Mouse (Mus musculus) MEL (cell line): Measurements from ENCODE around the gene Myrfl. TPM values are rescaled to one million over a fixed set of nuclear protein-coding genes. Genes with fewer than 3 reads are reported as not detected.

ENCODE experiments used
- DNase-seq: peaks from one replicate; pipeline ENCODE4 v3.0.0; 2011; ENCODE audit warnings: low read depth, low spot score
- H3K27ac ChIP-seq: 2 replicates; pipeline ENCODE4 v1.5.1; 2012; ENCODE audit warnings: low read depth, mild to moderate bottlenecking, control low read depth, low read length, moderate library complexity; ENCODE audit not compliant: control insufficient read depth
- H3K27me3 ChIP-seq, 2 experiments: fragments of 150-350 bp in 1 of 2; sonication (generic) in 1 of 2; 2 replicates each; pipeline ENCODE4 v1.6.1; 2012; ENCODE audit warnings: low read length in 2 of 2, mild to moderate bottlenecking in 2 of 2, improper control_type of control experiment in 1 of 2, moderate library complexity in 1 of 2; ENCODE audit not compliant: insufficient read depth in 2 of 2, control insufficient read depth in 1 of 2
- H3K36me3 ChIP-seq, 2 experiments: 2 replicates each; pipeline ENCODE4 v1.6.1; 2012 to 2014; ENCODE audit warnings: low read length in 2 of 2, improper control_type of control experiment in 1 of 2, inconsistent platforms in 1 of 2, mild to moderate bottlenecking in 1 of 2; ENCODE audit not compliant: insufficient read depth in 2 of 2, control insufficient read depth in 1 of 2
- H3K4me1 ChIP-seq, 2 experiments: fragments of 150-350 bp in 1 of 2; sonication (generic) in 1 of 2; 2 replicates each; pipeline ENCODE4 v1.6.1; 2012; ENCODE audit warnings: low read length in 2 of 2, improper control_type of control experiment in 1 of 2, mild to moderate bottlenecking in 1 of 2; ENCODE audit not compliant: insufficient read depth in 2 of 2, control insufficient read depth in 1 of 2
- H3K4me3 ChIP-seq, 2 experiments: fragments of 150-350 bp in 1 of 2; sonication (generic) in 1 of 2; 2 replicates each; pipeline ENCODE4 v1.5.1; 2012; ENCODE audit warnings: low read depth in 2 of 2, low read length in 2 of 2, mild to moderate bottlenecking in 2 of 2, moderate library complexity in 2 of 2, control low read depth in 1 of 2, improper control_type of control experiment in 1 of 2; ENCODE audit not compliant: control insufficient read depth in 1 of 2, insufficient read depth in 1 of 2
- H3K79me2 ChIP-seq: 2 replicates; pipeline ENCODE4 v1.6.1; 2012; ENCODE audit warnings: mild to moderate bottlenecking, low read length, moderate library complexity; ENCODE audit not compliant: control insufficient read depth, poor library complexity, insufficient read depth
- H3K9ac ChIP-seq: 2 replicates; pipeline ENCODE4 v1.6.1; 2012; ENCODE audit warnings: low read depth, mild to moderate bottlenecking, control low read depth, low read length, moderate library complexity; ENCODE audit not compliant: control insufficient read depth, poor library complexity, severe bottlenecking
- H3K9me3 ChIP-seq: fragments of 150-350 bp; sonication (generic); replicated peaks from 2 replicates; pipeline ENCODE4 v1.6.1; 2012; ENCODE audit warnings: mild to moderate bottlenecking, low read length, improper control_type of control experiment, moderate library complexity; ENCODE audit not compliant: insufficient read depth
- BHLHE40 ChIP-seq: IDR thresholded peaks from 2 replicates; pipeline ENCODE4 v1.6.1; 2012; ENCODE audit warnings: low read depth, mild to moderate bottlenecking, inconsistent platforms, low read length, improper control_type of control experiment, borderline replicate concordance
- ELF1 ChIP-seq: IDR thresholded peaks from 2 replicates; pipeline ENCODE4 v1.6.1; 2014; ENCODE audit warnings: low read depth, mild to moderate bottlenecking, inconsistent platforms, low read length, improper control_type of control experiment, moderate library complexity
- JUND ChIP-seq: IDR thresholded peaks from 2 replicates; pipeline ENCODE4 v1.6.1; 2011; ENCODE audit warnings: low read depth, mild to moderate bottlenecking, improper control_type of control experiment, low read length
- MAFK ChIP-seq: IDR thresholded peaks from 2 replicates; pipeline ENCODE4 v1.6.1; 2011; ENCODE audit warnings: low read depth, mild to moderate bottlenecking, low read length, improper control_type of control experiment, borderline replicate concordance
- MAX ChIP-seq: IDR thresholded peaks from 2 replicates; pipeline ENCODE4 v1.6.1; 2011; ENCODE audit warnings: low read length, improper control_type of control experiment
- MXI1 ChIP-seq: IDR thresholded peaks from 2 replicates; pipeline ENCODE4 v1.6.1; 2011; ENCODE audit warnings: mild to moderate bottlenecking, low read depth, low read length, improper control_type of control experiment
- MYB ChIP-seq: IDR thresholded peaks from 2 replicates; pipeline ENCODE4 v1.6.1; 2011; ENCODE audit warnings: mild to moderate bottlenecking, low read depth, low read length, improper control_type of control experiment
- POLR2A ChIP-seq, 2 experiments: IDR thresholded peaks; 2 replicates each; pipeline ENCODE4 v1.6.1; 2011 to 2012; ENCODE audit warnings: low read length in 2 of 2, mild to moderate bottlenecking in 2 of 2, control low read depth in 1 of 2, improper control_type of control experiment in 1 of 2, low read depth in 1 of 2, moderate library complexity in 1 of 2; ENCODE audit not compliant: control insufficient read depth in 1 of 2, insufficient read depth in 1 of 2, poor library complexity in 1 of 2
- RAD21 ChIP-seq: IDR thresholded peaks from 2 replicates; pipeline ENCODE4 v1.6.1; 2011; ENCODE audit warnings: mild to moderate bottlenecking, low read depth, low read length, improper control_type of control experiment
- RCOR1 ChIP-seq: IDR thresholded peaks from 2 replicates; pipeline ENCODE4 v1.6.1; 2012; ENCODE audit warnings: low read depth, mild to moderate bottlenecking, inconsistent platforms, low read length, improper control_type of control experiment
- SMC3 ChIP-seq: IDR thresholded peaks from 2 replicates; pipeline ENCODE4 v1.6.1; 2011; ENCODE audit warnings: low read depth, low read length, improper control_type of control experiment
- TCF12 ChIP-seq: IDR thresholded peaks from 2 replicates; pipeline ENCODE4 v1.6.1; 2014; ENCODE audit warnings: low read depth, mild to moderate bottlenecking, inconsistent platforms, low read length, improper control_type of control experiment, moderate library complexity
- ZMIZ1 ChIP-seq: IDR thresholded peaks from 2 replicates; pipeline ENCODE4 v1.6.1; 2012; ENCODE audit warnings: low read depth, mild to moderate bottlenecking, inconsistent platforms, low read length, improper control_type of control experiment, moderate library complexity
- ZNF384 ChIP-seq: IDR thresholded peaks from 2 replicates; pipeline ENCODE4 v1.6.1; 2012; ENCODE audit warnings: low read depth, mild to moderate bottlenecking, inconsistent platforms, low read length, improper control_type of control experiment
- polyA plus RNA-seq, 2 experiments: library from polyadenylated mRNA; stranded (reverse) in 1 of 2; unstranded in 1 of 2; fragments of >175 nt in 1 of 2; fragments of >200 nt in 1 of 2; gene quantifications; 2 replicates each; pipeline versions ENCODE4 v1.2.1 to v1.2.4; 2012; ENCODE audit warnings: low replicate concordance in 2 of 2, low read depth in 1 of 2; ENCODE audit not compliant: insufficient read length in 2 of 2, insufficient read depth in 1 of 2, missing spikeins in 1 of 2
- total RNA-seq: library from RNA; depleted of rRNA; stranded (reverse); fragments of 300-350 nt; gene quantifications from 2 replicates; pipeline ENCODE4 v1.2.3, GENCODE M21; 2012

Myrfl gene
- total and polyA plus RNA-seq, 3 experiments = 0.03 TPM; not detected in 2

DNA sequence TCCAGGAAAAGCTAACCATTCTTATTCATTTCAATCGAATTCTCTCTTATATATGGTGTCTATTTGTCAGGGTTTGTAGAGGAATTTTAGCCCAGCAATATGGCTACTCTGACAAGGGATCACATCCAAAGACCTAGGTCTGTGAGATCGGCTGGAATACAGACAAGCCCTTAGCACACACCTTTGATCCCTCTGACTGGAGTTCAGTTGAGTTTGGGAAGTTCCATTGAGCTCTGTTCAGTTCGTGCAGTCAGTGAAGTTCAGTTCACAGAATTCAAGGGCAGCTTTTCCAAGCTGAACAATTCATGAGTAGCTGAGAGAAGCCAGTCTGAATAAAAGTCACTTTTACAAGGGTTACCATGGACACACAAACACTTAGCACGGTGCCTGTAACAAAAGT is 148.0 kb downstream of the Myrfl start:
- no peak for TF ChIP-seq MAX
- TF ChIP-seq RCOR1 = no peak
- TF ChIP-seq ZNF384 = no peak
- TF ChIP-seq SMC3 = no peak
- no peak for TF ChIP-seq TCF12
- Histone ChIP-seq H3K9ac (no peak overlapping the region), H3K79me2 (no peaks in the 10 kb centered on the region), H3K27ac (no peak overlapping the region), H3K36me3 (no peaks in the 10 kb centered on the region), H3K9me3 (no peaks in the 10 kb centered on the region), H3K27me3 (no peaks in the 10 kb centered on the region), H3K4me3 (no peak overlapping the region), H3K4me1 (no peaks in the 10 kb centered on the region)
- no peak for DNase-seq

- H3K9me3 ChIP-seq = no peaks in the 10 kb centered on the region
- H3K4me3 ChIP-seq = no peak overlapping the region
- no peak for DNase-seq
- TF ChIP-seq BHLHE40 (no peak), ELF1 (no peak), ZNF384 (no peak), ZMIZ1 (no peak), RAD21 (no peak), MXI1 (no peak), JUND (no peak), TCF12 (no peak), MYB (no peak)
- H3K27ac ChIP-seq = no peak overlapping the region
- H3K36me3 ChIP-seq = no peaks in the 10 kb centered on the region
- H3K9ac ChIP-seq = no peak overlapping the region
- H3K79me2 ChIP-seq = no peaks in the 10 kb centered on the region
- H3K27me3 ChIP-seq = no peaks in the 10 kb centered on the region
- H3K4me1 ChIP-seq = no peaks in the 10 kb centered on the region
Observed at GRCm38 (mm10) chr10:116746281-116747011, 150.3 kb downstream of the Myrfl start.

GRCm38 (mm10) chr10:116742696-116743095 is 154.0 kb downstream of the Myrfl start:
- H3K9ac ChIP-seq = no peak overlapping the region
- no peak overlapping the region for H3K4me3 ChIP-seq
- no peaks in the 10 kb centered on the region for H3K27me3 ChIP-seq
- no peaks in the 10 kb centered on the region for H3K79me2 ChIP-seq
- no peaks in the 10 kb centered on the region for H3K4me1 ChIP-seq
- H3K9me3 ChIP-seq = no peaks in the 10 kb centered on the region
- H3K27ac ChIP-seq = no peak overlapping the region
- TF ChIP-seq RCOR1 (no peak), MAFK (no peak), POLR2A (IDR thresholded peaks at IDR 0.05; ENCODE audit: control insufficient read depth in 1 of 2, insufficient read depth in 1 of 2, low read depth in 1 of 2, low read length in 2 of 2, poor library complexity in 1 of 2) (no peak)
- H3K36me3 ChIP-seq = no peaks in the 10 kb centered on the region
- DNase-seq = no peak
